In the genomic region with DNA sequence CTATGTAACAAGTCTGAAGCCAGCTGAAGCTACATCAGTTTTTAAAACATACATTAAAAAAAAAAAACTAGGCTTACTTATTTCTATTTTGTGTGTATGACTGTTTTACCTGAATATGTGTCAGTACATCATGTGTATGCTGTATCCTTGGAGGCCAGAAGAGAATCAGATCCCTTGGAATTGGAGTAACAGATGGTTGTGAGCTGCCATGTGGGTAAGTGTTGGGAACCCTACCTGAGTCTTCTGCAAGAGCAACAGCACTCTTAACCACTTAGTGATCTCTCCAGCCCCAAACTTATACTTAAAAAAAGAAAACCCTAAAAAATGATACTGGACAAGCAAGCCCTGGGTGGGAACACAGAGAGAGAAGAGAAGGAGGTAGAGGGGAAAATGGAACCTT, we compare ENCODE assay signal across 15 mouse cellular contexts.
"Had no signal": no experiment of that assay in that cellular context is flagged by ENCODE, and none has a peak within 500 bp of the region (broad histone marks: within the 10 kb centered on the region; RNA-seq: fewer than 3 reads in every experiment).

No protein-coding gene starts in this region.

- DNase-seq: cerebellum, adult 9-10 months; cerebellum, adult 9-11 months; cerebellum, postnatal 10 days; cerebellum, postnatal 14 days; cerebellum, postnatal 36 days; embryo, embryonic 11 days; forebrain, postnatal 0 days; gastrocnemius, adult 2 months; gastrocnemius, postnatal 10 days; gastrocnemius, postnatal 14 days; gastrocnemius, postnatal 25 days; gastrocnemius, postnatal 36 days; heart, adult 11 months; heart, adult 18-20 months; heart, adult 2 months had no signal
